Mouse (Mus musculus) forebrain, embryonic 14.5 days (tissue): ENCODE measurements around the gene Cactin. TPM values are rescaled to one million over a fixed set of nuclear protein-coding genes. Genes with fewer than 3 reads are reported as not detected.
A peak's percentile ranks its signal among the peaks of the same experiment; 100 is the strongest.

Source experiments
- ATAC-seq: fragments of 200-750 bp; cut with Nextera tagmentation; 2 replicates; pipeline ENCODE4 v1.8.0; 2017; ENCODE audit warnings: mild to moderate bottlenecking, moderate library complexity
- DNase-seq: peaks from one replicate; pipeline ENCODE4 v3.0.0-alpha.2; 2015; ENCODE audit warnings: low spot score
- H3K27ac ChIP-seq: fragments of 300-500 bp; sonication (generic); 2 replicates; pipeline ENCODE4 v1.5.1; 2014; ENCODE audit warnings: low read depth, mild to moderate bottlenecking, control low read depth, low read length, moderate library complexity
- H3K27me3 ChIP-seq: fragments of 300-500 bp; sonication (generic); replicated peaks from 2 replicates; pipeline ENCODE4 v1.6.1; 2014; ENCODE audit warnings: low read length, control low read depth, mixed read lengths; ENCODE audit not compliant: control insufficient read depth, insufficient read depth
- H3K36me3 ChIP-seq: fragments of 300-500 bp; sonication (generic); 2 replicates; pipeline ENCODE4 v1.6.1; 2014; ENCODE audit warnings: low read length, control low read depth; ENCODE audit not compliant: control insufficient read depth, insufficient read depth
- H3K4me1 ChIP-seq: fragments of 300-500 bp; sonication (generic); 2 replicates; pipeline ENCODE4 v1.6.1; 2014; ENCODE audit warnings: antibody characterized with exemption, low read length, control low read depth; ENCODE audit not compliant: control insufficient read depth, insufficient read depth
- H3K4me2 ChIP-seq: fragments of 300-500 bp; sonication (generic); 2 replicates; pipeline ENCODE4 v1.6.1; 2014; ENCODE audit warnings: mild to moderate bottlenecking, control low read depth, low read length
- H3K4me3 ChIP-seq: fragments of 300-500 bp; sonication (generic); 2 replicates; pipeline ENCODE4 v1.5.1; 2014; ENCODE audit warnings: low read depth, low read length, control low read depth
- H3K9ac ChIP-seq: fragments of 300-500 bp; sonication (generic); 2 replicates; pipeline ENCODE4 v1.6.1; 2014; ENCODE audit warnings: mild to moderate bottlenecking, low read length, control low read depth, moderate library complexity
- H3K9me3 ChIP-seq: fragments of 300-500 bp; sonication (generic); replicated peaks from 2 replicates; pipeline ENCODE4 v1.6.1; 2016; ENCODE audit warnings: low read length, control low read depth, mixed read lengths; ENCODE audit not compliant: control insufficient read depth
- WGBS: fragments of 180-500 bp; shearing (Covaris S2); extraction: QIAGEN DNeasy Blood & Tissue Kit; methylation state at CpG from one replicate; pipeline ENCODE4 v1.1.7; 2014; 5-methylcytosine and 5-hydroxymethylcytosine counted together
- polyA plus RNA-seq: library from polyadenylated mRNA; unstranded; fragments of >200 nt; fragmentation: Nextera tagmentation; extraction: Ambion mirVana; gene quantifications from 2 replicates; pipeline ENCODE4 v1.2.1, GENCODE M21; 2014

The Cactin gene
- polyA plus RNA-seq, 1 experiment from 2014 or later: 16.8 TPM

- peaks cover 62% of the 10 kb centered on the region for H3K36me3 ChIP-seq
Observed at GRCm38 (mm10) chr10:81319741-81320549, 958 bp upstream of the Cactin start.

GRCm38 (mm10) chr10:81321436-81321835, 533 bp downstream of the Cactin start:
- no peak for DNase-seq
- H3K4me1 ChIP-seq: peaks cover 9% of the 10 kb centered on the region
- H3K9me3 ChIP-seq: no peaks in the 10 kb centered on the region
- peak overlapping the region; percentile 93 for H3K4me3 ChIP-seq
- ATAC-seq: peak; percentile 1; the same call in 1 of the 2 replicates
- H3K4me2 ChIP-seq: peak overlapping the region; percentile 70
- H3K27ac ChIP-seq: peak overlapping the region; percentile 91; the same call in 1 of the 2 replicates
- H3K27me3 ChIP-seq: no peaks in the 10 kb centered on the region
- peak overlapping the region; percentile 82 for H3K9ac ChIP-seq
- peaks cover 62% of the 10 kb centered on the region for H3K36me3 ChIP-seq
- 4% methylated on average over 16 of the region's 20 CpGs for WGBS

More at GRCm38 (mm10) chr10:81319741-81320549, 958 bp upstream of the Cactin start:
- Histone ChIP-seq H3K9ac (peak overlapping the region; percentile 59), H3K9me3 (no peaks in the 10 kb centered on the region), H3K27me3 (no peaks in the 10 kb centered on the region), H3K4me3 (peak overlapping the region; percentile 93), H3K27ac (peak overlapping the region; percentile 91), H3K4me2 (peak overlapping the region; percentile 70), H3K4me1 (peaks cover 9% of the 10 kb centered on the region)
- WGBS: 2% methylated on average over 38 of the region's 38 CpGs
- ATAC-seq: peak; percentile 0; the same call in 1 of the 2 replicates
- peak; percentile 99 for DNase-seq

GRCm38 (mm10) chr10:81322444-81322843, 1.5 kb downstream of the Cactin start:
- Histone ChIP-seq H3K4me3 (no peak overlapping the region), H3K27ac (no peak overlapping the region), H3K9ac (no peak overlapping the region), H3K9me3 (no peaks in the 10 kb centered on the region), H3K4me1 (peaks cover 9% of the 10 kb centered on the region), H3K27me3 (no peaks in the 10 kb centered on the region), H3K4me2 (no peak overlapping the region), H3K36me3 (peaks cover 68% of the 10 kb centered on the region)
- 94% methylated on average over 27 of the region's 27 CpGs for WGBS
- DNase-seq (no peak), ATAC-seq (no peak)

- Histone ChIP-seq H3K9me3 (no peaks in the 10 kb centered on the region), H3K4me3 (no peak overlapping the region), H3K27ac (no peak overlapping the region), H3K36me3 (peaks cover 64% of the 10 kb centered on the region), H3K9ac (no peak overlapping the region), H3K27me3 (no peaks in the 10 kb centered on the region), H3K4me1 (peaks cover 9% of the 10 kb centered on the region), H3K4me2 (no peak overlapping the region)
- DNase-seq (no peak), ATAC-seq (no peak)
- WGBS: 93% methylated on average over 23 of the region's 23 CpGs
Observed at GRCm38 (mm10) chr10:81323141-81323775, 2.4 kb downstream of the Cactin start.

GRCm38 (mm10) chr10:81323791-81324530, 3.1 kb downstream of the Cactin start:
- Histone ChIP-seq H3K4me2 (no peak overlapping the region), H3K9ac (no peak overlapping the region), H3K36me3 (peaks cover 57% of the 10 kb centered on the region), H3K4me1 (peaks cover 9% of the 10 kb centered on the region), H3K27me3 (no peaks in the 10 kb centered on the region), H3K27ac (no peak overlapping the region), H3K9me3 (no peaks in the 10 kb centered on the region), H3K4me3 (no peak overlapping the region)
- DNase-seq (no peak), ATAC-seq (no peak)
- WGBS: 95% methylated on average over 18 of the region's 18 CpGs

GRCm38 (mm10) chr10:81325176-81325575, 4.3 kb downstream of the Cactin start:
- no peaks in the 10 kb centered on the region; the same call in 1 of the 2 replicates for H3K4me1 ChIP-seq
- H3K4me2 ChIP-seq: no peak overlapping the region
- H3K9me3 ChIP-seq: no peaks in the 10 kb centered on the region
- no peak overlapping the region for H3K9ac ChIP-seq
- H3K4me3 ChIP-seq: no peak overlapping the region
- H3K27ac ChIP-seq: no peak overlapping the region
- WGBS: 95% methylated on average over 21 of the region's 21 CpGs
- no peak for ATAC-seq
- no peaks in the 10 kb centered on the region for H3K27me3 ChIP-seq
- H3K36me3 ChIP-seq: peaks cover 57% of the 10 kb centered on the region
- DNase-seq: no peak

GRCm38 (mm10) chr10:81325781-81326180, 4.9 kb downstream of the Cactin start:
- Histone ChIP-seq H3K27me3 (no peaks in the 10 kb centered on the region), H3K4me3 (no peak overlapping the region), H3K4me1 (no peaks in the 10 kb centered on the region; the same call in 1 of the 2 replicates), H3K9ac (no peak overlapping the region), H3K36me3 (peaks cover 57% of the 10 kb centered on the region), H3K27ac (no peak overlapping the region), H3K9me3 (no peaks in the 10 kb centered on the region), H3K4me2 (no peak overlapping the region)
- ATAC-seq (no peak), DNase-seq (no peak)
- 96% methylated on average over 18 of the region's 18 CpGs for WGBS

- Histone ChIP-seq H3K36me3 (peaks cover 57% of the 10 kb centered on the region), H3K4me3 (no peak overlapping the region), H3K27ac (no peak overlapping the region), H3K4me1 (no peaks in the 10 kb centered on the region; the same call in 1 of the 2 replicates), H3K27me3 (no peaks in the 10 kb centered on the region), H3K9ac (no peak overlapping the region), H3K9me3 (no peaks in the 10 kb centered on the region), H3K4me2 (no peak overlapping the region)
- DNase-seq: no peak
- no peak for ATAC-seq
- 92% methylated on average over 6 of the region's 6 CpGs for WGBS
Observed at GRCm38 (mm10) chr10:81326858-81327257, 6.0 kb downstream of the Cactin start.
